Mouse (Mus musculus) left cerebral cortex, adult 2 months (tissue): ENCODE measurements around the gene Asic5. TPM values are rescaled to one million over a fixed set of nuclear protein-coding genes. Genes with fewer than 3 reads are reported as not detected.

Experiments
- DNase-seq, 2 experiments: peaks; one replicate each; pipeline ENCODE4 v3.0.0; 2021 to 2022; ENCODE audit warnings: low spot score in 2 of 2, mixed read lengths in 1 of 2; ENCODE audit errors: extremely low spot score in 1 of 2
- H3K27ac ChIP-seq: fragments of 200-600 bp; 2 replicates; pipeline ENCODE4 v1.8.1; 2022
- H3K4me3 ChIP-seq: fragments of 200-600 bp; 2 replicates; pipeline ENCODE4 v1.8.1; 2022
- CTCF ChIP-seq: fragments of 200-600 bp; IDR thresholded peaks from 2 replicates; pipeline ENCODE4 v1.8.1; 2022; ENCODE audit warnings: antibody characterized with exemption, mild to moderate bottlenecking, moderate library complexity
- intact Hi-C: fragments of 180-260 bp; cut with DNase I; formaldehyde crosslinking; loops from one replicate; pipeline ENCODE4 v1.15.1; 2025
- total RNA-seq, 2 experiments: library from RNA; stranded (reverse); gene quantifications; 2 replicates each; pipeline ENCODE4 v1.2.3; 2021

The Asic5 gene
- total RNA-seq, 2 experiments from 2014 or later: not detected

DNA sequence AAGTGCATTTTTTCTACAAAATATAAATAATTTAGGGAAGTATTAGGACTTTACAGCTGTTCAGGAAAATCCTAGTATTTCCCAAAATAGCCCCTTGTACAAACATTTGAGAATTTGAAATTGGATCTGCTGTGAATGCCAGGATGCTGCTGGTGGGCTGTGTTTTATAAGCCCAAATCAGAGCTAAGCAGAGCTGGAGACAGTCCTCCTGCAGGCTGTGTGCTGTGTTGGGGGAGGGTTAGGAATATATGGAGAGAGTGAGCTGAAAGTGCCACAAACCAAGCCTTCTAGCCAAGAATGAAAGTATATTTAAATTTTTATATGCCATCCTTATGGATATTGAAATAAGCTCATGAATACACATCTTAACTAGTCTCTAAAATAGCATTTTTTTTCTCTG, 69.4 kb downstream of the Asic5 start:
- Histone ChIP-seq H3K4me3 (no peak overlapping the region), H3K27ac (no peak overlapping the region; the same call in 1 of the 2 replicates)
- intact Hi-C loops: no loop called here
- no peak for TF ChIP-seq CTCF
- no peak for DNase-seq

GRCm38 (mm10) chr3:82052029-82052428, 69.9 kb downstream of the Asic5 start:
- intact Hi-C loops: no loop called here
- H3K4me3 ChIP-seq: no peak overlapping the region
- DNase-seq: no peak
- no peak for TF ChIP-seq CTCF
- peak overlapping the region; percentile 36; the same call in 1 of the 2 replicates for H3K27ac ChIP-seq

DNA sequence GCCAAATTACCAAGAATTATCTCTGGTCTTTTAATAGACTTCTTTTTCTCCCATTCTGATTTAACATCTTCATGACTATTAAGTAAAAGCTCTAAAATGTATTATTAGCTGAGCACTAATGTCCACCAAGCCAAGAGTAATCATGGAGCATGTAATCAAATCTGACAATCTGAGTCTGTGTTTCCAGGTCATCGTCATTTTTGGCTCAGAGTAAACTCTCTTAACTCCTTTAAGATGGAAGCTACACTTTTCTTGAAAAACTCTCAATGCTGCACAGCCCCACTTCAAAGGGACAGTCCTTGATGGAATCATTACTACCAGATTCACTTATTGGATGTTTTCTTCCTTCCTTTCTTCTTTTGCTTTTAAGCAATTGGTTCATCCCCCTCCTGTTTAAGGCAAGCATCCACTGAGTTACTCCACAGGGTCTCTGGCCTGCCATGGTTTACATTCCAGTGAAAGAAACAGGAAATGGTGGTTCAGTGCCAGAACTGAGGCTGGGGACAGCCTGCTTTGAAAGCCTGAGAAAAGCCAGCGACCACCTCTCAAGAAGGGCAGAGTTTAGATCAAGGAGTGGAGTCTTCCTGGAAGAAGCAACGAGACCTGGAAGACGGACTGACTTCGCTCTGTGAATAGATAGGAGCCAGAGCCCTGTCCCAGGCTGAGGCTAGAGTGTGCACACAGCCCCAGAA, 72.3 kb downstream of the Asic5 start:
- Histone ChIP-seq H3K4me3 (no peak overlapping the region), H3K27ac (no peak overlapping the region)
- no peak for TF ChIP-seq CTCF
- no peak for DNase-seq
- intact Hi-C loops: no loop called here

GRCm38 (mm10) chr3:82057201-82057600, 75.1 kb downstream of the Asic5 start:
- intact Hi-C loops: no loop called here
- Histone ChIP-seq H3K27ac (no peak overlapping the region), H3K4me3 (no peak overlapping the region)
- no peak for TF ChIP-seq CTCF
- DNase-seq: no peak

DNA sequence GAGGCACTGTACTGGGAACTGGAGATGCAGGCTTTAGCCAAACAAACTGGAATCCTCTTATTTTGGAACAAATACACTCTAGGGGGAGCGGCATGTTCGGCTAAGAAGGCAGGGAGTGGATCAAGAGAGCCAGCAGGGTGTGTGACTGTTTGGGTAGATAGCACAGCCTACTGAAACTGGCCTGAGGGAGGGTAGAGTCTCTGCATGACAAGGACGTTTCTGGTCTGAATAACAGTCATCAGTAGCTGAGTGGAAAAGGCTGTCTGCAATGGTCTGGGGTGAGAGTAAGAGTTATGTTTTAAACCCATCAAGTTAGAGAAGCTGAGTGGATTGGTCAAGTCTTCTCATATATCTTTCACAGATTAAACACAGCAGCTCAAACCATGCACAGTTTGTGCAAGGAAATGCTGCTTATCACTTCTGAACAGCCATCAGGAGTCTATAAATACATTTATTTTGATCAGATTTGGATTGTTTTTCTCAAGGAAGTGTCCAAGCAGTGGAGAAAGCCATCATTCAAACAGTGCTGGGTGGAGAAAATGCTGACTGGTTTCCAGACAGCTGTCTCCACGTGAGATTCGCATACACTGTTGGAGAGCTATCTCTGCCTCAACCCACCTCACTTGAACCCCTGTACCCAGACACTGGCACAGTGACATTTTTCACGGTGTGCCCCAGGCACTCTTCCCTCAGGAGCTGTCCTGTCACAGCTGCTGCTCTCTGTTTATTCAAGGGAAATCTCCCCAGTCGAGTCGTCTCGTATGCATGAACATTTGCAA, 79.5 kb downstream of the Asic5 start:
- intact Hi-C loops: no loop called here
- Histone ChIP-seq H3K4me3 (no peak overlapping the region), H3K27ac (no peak overlapping the region)
- no peak for DNase-seq
- no peak; the same call in 1 of the 2 replicates for TF ChIP-seq CTCF

DNA sequence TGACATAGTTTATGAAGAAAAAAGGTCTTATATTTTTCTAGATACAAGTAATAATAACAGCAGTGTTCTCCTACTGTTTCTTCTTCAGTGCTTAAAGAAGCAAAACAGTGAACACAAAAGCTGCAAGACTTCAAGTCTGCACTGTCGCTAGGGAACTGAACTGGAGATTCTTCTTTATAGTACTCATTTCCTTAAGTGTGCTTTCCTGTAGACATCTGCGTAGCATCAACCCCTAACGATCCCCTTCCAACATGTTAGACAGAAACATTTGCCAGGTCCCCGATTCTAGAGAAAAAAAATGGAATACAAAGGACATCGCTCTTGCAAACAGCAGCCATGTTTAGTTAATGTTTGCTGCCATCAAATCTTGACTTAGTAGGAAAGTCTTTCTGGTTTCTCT, 85.7 kb downstream of the Asic5 start:
- intact Hi-C loops: no loop called here
- no peak for TF ChIP-seq CTCF
- H3K27ac ChIP-seq: no peak overlapping the region
- no peak for DNase-seq
- H3K4me3 ChIP-seq: no peak overlapping the region

Other genes starting within 250 kb of the Asic5 start
- gene Ctso, start 49.7 kb upstream of the Asic5 start, total RNA-seq: 10 to 100 TPM; 15.9 to 16.5 TPM
- gene Tdo2, start 6.1 kb upstream of the Asic5 start, total RNA-seq: under 1 TPM in 1 of 2 experiments, not detected in 1; 0.84 TPM
- 100 to 1,000 TPM; 160 to 163 TPM for gene Gucy1b1, start 92.4 kb downstream of the Asic5 start, total RNA-seq
- 10 to 100 TPM; 76.2 to 82.2 TPM for gene Gucy1a1, start 163.5 kb downstream of the Asic5 start, total RNA-seq